Mouse (Mus musculus): ENCODE measurements around the gene Rhd.
A peak's percentile ranks its signal among the peaks of the same experiment; 100 is the strongest.

Gene Rhd

DNA sequence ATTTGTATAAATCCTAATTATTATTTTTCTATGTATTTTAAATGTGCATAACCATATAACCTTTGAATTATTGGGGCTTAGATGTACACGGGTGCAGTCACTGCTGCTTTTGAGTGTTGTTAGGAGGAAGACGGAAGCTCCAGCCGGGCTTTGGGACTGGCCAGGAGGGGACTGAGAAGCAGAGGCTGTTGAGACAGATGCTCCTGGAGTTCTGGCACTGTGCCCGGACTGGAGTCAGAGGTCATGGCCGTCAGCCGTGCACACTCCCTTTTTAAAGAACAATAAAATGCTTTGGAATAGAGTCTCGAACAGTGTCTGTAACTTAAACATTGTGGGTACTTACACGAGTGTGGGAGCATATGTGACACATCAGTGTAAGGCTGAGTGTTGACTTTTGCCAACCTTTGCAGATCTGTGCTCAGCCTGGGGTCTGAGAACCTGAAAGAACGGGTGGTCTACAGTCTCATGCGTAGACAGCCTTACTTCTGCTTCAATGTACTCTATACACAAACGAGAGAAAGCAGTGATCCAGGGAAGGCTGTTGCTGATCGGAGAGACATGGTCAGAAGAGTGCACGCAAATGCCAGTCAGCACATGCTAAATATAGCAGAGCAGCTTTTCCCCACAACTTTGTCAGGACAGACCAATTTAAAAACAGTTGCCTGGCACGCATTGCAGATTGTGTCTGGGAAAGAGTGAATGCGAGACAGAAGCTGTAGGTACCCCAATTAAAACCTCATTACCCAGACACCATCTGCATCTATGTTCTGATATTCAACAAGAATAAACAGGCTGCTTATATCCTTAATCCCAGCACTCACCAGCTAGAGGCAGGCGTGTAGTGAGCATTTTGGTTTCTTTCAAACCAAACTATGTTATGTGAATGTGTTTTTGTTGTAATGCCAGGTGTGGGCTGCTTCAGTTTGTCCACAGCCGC, 73.2 kb downstream of the Rhd start:
- peak; percentile 77 for DNase-seq (ENCODE audit: low spot score)

DNA sequence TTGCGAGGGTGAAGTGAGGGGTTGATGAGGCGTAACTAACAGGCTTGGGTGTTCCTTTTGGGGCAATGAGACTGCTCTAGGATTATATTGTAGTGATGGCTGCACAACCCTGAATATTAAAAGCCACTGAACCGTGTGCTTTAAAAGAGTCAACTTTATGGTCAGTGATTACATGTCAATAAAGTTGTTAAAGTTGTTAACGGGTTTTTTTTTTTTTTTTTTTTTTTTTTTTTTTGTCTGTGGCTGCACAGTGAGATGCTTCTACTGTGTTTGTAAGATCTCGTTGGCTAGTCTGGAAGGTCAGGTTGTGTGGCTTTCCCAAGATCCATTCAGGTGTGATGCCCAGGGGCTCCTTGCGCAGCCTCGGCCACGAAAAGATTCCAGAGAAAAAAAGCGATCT, 75.6 kb downstream of the Rhd start:
- no peak for DNase-seq (ENCODE audit: low spot score)

GRCm38 (mm10) chr4:134943758-134944538, 79.6 kb downstream of the Rhd start:
- peak; percentile 59 for DNase-seq (ENCODE audit: low spot score)

All from MN1 (cell line).